Mouse (Mus musculus) T-helper 2 cell (primary cell): ENCODE measurements around the gene Pla2g6.

Source experiments
- in situ Hi-C: fragments of 300-600 bp; cut with MboI, MseI; formaldehyde crosslinking; loops from one replicate; pipeline ENCODE4 v1.15.1; 2025; ENCODE audit warnings: high pct_unique_total_duplicates

Pla2g6 gene

DNA sequence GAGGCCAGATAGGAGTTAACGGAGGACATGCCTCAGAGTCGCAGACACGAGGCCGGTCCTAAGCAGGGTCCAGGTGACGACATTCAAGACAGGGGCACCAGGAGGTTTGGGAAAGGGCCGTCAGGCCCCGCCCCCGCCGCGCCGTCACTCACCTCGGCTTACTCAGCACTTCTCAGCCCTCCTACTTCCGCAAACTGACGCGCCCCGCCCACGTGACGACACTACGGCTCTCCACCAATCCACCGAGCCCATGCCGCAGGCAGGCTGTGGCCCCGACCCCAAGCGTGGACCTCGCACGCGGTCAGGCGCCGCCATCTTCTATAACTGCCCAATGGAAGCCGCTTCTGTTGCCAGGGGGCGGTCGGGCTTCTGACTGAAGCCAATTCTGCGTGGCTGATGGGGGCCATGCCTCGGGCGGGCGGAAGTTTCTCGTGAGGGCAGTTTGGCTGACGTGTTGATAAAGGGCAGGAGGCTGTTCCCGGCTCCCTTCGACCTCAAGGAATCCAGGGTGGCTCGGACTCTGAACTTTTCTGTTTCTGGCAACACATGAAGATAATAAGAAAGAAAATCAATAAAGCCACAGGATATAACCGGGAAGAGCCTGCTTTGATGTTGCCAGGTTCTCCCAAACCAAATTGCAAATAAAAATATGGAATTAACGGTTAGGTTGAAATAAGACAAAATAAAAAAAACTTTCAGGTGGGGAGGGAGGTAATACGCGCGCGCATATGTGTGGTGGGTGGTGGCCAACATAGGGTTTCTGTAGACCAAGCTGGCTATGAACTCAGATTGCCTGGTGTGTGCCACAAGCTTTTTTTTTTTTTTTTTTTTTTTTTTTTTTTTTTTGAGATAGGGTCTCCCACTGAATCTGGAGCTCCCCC, at the start of gene Pla2g6:
Gene Pla2g6, minus strand, starts transcription at position 333 of the 881 bp plus-strand sequence.
- in situ Hi-C loops: no loop called here

GRCm38 (mm10) chr15:79377681-79378080, 49.5 kb upstream of the Pla2g6 start:
- in situ Hi-C loops: loop anchor here (5.0 kb wide), 1 partner anchor 85 kb away; no protein-coding TSS in a partner anchor

DNA sequence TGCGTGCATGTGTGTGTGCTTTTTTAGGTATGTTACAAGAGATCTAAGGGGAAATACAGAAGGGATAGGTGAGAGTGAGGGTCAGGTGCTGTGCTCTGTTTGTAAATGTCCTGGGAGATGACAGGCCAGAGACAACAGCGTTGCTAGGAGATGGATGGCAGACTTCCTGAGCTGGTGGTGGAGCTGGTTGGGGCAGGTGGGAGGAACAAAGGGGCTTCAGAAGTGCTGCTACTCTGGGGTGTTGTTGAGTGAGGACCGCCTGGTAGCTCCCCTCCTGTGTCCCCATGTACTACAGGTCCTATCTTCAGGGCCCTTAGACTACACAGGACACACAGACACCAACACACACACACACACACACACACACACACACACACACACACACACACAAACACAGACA, 46.6 kb upstream of the Pla2g6 start:
- in situ Hi-C loops: loop anchor here (5.0 kb wide), 1 partner anchor 82 kb away; no protein-coding TSS in a partner anchor

GRCm38 (mm10) chr15:79370281-79370843, 42.2 kb upstream of the Pla2g6 start:
- in situ Hi-C loops: no loop called here

GRCm38 (mm10) chr15:79369452-79370280, 41.5 kb upstream of the Pla2g6 start:
- in situ Hi-C loops: no loop called here

DNA sequence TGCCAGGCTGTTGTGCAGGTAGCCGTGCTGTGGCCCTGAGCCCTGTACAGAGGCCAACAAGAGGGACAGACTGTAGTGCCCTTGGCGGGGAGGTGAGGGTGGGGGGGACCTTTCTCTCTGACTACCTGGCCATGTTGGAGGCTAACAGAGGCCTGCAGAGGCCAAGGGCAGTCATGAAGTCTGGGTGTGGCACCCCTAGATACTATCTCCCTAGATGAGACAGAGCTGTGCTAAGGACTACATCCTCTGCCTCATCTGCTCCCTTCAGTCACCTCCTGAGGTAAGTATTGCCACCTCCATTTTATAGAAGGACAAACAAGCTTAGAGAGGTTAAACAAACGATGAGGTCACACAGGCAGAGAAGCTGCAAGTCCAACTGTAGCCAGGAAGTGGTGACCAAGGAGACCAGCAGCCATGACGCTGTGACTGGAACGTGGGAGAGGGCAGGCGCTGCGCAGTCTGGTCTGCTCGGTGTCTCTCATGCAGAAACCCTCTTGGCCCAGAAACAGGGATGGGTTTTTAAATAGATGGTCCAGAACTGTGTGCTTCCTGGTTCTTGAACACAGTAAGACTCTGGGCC, 40.8 kb upstream of the Pla2g6 start:
- in situ Hi-C loops: no loop called here

DNA sequence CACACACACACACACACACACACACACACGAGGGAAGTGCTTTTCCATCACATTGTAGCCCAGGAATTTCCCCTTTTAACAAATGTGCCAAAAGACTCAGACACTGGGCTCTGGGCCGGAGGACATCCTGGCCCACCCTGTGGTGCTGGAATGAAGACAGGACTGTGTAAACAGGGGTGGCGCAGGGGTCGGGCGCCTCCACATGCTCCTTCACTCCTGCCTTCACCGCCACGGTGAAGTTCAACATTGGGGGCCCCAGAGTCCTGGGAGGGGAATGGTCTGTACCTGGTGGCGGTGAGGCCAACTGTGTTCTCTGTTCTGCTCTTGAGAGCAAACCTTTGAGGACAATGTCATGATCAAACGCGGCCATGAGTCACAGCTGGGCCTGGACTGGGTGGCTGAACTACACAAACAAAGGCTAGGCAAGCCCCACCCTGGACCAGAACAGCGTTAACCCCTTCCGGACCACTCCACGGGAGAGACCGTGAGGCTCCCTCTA, 40.2 kb upstream of the Pla2g6 start:
- in situ Hi-C loops: no loop called here

- in situ Hi-C loops: no loop called here
Measured at GRCm38 (mm10) chr15:79366402-79366801, 38.2 kb upstream of the Pla2g6 start.

- in situ Hi-C loops: no loop called here
Measured at GRCm38 (mm10) chr15:79365068-79365467, 36.9 kb upstream of the Pla2g6 start.

GRCm38 (mm10) chr15:79364120-79364519, 35.9 kb upstream of the Pla2g6 start:
- in situ Hi-C loops: no loop called here

DNA sequence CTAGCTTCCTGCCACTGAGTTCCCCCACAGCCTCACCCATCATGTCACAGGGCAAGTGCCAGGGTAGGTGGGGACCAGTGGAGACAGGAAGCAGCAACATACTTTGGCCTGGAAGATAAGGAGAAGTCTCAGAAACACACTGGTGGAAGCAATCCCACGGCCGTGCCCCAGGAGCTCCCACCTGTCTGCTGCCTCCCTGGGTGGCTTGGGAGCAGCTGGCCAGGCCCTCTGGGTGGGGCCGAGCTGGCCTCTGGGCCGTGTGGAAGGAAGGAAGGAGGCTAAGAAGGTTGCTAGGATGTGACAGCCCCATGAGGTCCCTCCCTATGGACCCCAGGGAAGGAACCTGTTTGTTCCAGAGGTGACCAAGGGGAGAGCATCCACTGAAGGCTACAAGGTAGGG, 32.8 kb upstream of the Pla2g6 start:
- in situ Hi-C loops: no loop called here

GRCm38 (mm10) chr15:79360371-79360770, 32.2 kb upstream of the Pla2g6 start:
- in situ Hi-C loops: no loop called here

GRCm38 (mm10) chr15:79359954-79360353, 31.8 kb upstream of the Pla2g6 start:
- in situ Hi-C loops: no loop called here

- in situ Hi-C loops: no loop called here
Measured at GRCm38 (mm10) chr15:79357974-79358690, 29.9 kb upstream of the Pla2g6 start.

DNA sequence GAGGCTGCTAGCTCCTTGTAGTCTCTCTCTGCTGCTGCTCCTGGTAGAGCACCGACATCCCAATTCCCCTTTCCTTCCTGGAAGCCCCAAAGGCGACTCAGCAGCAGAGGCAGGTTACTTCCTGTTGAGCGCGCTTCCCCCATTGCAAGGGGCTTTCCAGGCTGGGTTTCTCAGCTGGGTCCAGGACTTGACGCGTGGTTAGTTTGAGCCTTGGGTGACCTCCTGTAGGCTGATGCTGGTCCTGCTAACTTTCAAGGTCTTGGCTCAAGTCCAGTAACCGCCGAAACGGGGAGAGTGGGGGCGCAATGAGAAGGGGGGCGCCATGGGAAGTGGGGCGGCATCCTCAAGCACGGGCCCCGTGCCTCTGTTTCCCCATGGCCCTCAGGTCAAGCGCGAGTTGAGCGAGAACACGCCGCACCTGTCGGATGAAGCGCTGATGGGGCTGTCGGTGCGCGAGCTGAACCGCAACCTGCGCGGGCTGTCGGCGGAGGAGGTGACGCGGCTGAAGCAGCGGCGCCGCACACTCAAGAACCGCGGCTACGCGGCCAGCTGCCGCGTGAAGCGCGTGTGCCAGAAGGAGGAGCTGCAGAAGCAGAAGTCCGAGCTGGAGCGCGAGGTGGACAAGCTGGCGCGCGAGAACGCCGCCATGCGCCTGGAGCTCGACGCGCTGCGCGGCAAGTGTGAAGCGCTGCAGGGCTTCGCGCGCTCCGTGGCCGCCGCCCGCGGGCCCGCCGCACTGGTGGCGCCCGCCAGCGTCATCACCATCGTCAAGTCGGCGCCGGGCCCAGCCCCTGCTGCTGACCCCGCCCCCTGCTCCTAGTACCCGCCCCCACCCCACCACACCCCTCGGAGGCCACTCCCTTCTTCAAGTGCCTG, 29.1 kb upstream of the Pla2g6 start:
- in situ Hi-C loops: no loop called here

DNA sequence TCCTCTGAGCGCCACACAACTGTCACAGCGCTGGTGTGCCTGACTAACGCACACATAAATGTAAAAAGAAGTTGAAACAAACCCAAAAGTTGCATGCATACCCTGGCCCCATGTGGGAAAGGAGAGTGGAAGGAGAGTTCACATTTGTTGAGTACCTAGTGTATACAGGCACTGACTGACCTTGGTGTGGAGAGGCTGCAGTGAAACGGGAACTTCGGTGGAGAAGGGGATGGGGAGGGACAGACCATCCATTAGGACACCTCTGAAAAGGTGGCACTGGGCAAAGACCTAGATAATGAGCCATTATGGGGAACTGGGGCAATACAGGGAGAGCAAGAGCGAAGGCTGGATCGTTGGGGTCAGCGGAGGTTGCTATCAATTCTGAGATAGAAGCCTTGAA, 28.3 kb upstream of the Pla2g6 start:
- in situ Hi-C loops: no loop called here

GRCm38 (mm10) chr15:79354619-79355018, 26.4 kb upstream of the Pla2g6 start:
- in situ Hi-C loops: no loop called here

DNA sequence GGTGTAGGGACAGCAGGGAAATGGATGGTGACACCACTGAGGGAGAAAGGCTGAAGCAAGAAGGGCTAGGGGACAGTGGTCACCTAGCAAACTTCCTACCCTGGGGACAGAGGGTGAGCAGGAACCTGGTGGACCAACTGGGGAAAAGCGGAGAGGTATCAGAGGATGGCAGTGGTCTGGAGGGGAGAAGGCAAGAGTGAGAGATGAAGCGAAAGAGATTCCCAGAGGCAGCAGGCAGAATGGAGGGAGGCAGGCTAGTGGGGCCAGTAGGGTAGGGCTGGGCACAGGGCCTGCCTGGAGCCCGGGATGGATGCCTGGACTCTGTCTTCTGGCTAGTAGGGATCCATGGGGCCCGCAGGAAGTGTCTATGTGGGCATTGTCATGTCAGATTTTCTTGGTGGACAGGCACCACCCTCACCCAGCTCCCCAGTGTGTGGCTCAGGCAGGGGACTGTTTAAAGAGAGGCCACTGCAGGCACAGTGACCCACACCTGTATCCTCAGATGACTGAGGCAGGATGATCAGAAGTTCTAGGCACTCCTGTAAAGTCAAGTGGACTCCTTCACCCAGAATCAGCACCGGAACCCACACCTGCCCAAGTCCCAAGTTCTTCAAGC, 25.6 kb upstream of the Pla2g6 start:
- in situ Hi-C loops: no loop called here

GRCm38 (mm10) chr15:79352479-79352878, 24.3 kb upstream of the Pla2g6 start:
- in situ Hi-C loops: no loop called here
